Mouse (Mus musculus) kidney, postnatal 14 days (tissue): ENCODE data around the gene Prokr2.
"Not testable (repeated sequence)": the region's sequence is repeated elsewhere in the genome, so short reads cannot be mapped to it uniquely, and the experiment has no call there.

ENCODE experiments used
- DNase-seq: peaks from one replicate; pipeline ENCODE4 v3.0.0; 2022; ENCODE audit warnings: mixed read lengths

The Prokr2 gene

GRCm38 (mm10) chr2:132337202-132337601 lies 48.0 kb downstream of the Prokr2 start:
- DNase-seq: no peak

GRCm38 (mm10) chr2:132323541-132323940 lies 61.7 kb downstream of the Prokr2 start:
- DNase-seq: no peak

DNA sequence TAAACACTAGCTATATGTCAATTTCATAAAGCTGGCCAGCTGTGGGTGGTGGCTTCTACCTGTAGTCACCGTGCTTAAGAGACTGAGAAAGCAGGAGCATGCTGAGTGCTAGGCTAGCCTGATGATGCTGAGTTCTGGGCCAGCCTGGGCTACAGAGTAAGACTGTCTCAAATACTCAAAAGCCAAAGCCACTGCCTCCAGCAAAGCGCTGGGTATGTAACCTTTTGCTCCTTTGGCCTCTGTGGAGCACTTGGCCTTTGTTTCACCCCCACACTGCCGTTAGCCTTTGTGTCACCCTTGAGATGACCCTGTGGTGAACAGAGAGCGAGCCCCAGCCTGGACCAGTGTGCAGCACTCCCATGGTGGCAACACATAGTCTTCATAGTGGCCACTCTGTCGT lies 64.7 kb downstream of the Prokr2 start:
- no peak for DNase-seq

- no peak for DNase-seq
Measured at GRCm38 (mm10) chr2:132317178-132317577, 68.1 kb downstream of the Prokr2 start.

GRCm38 (mm10) chr2:132316041-132316808 lies 69.0 kb downstream of the Prokr2 start:
- peak; percentile 72 for DNase-seq

DNA sequence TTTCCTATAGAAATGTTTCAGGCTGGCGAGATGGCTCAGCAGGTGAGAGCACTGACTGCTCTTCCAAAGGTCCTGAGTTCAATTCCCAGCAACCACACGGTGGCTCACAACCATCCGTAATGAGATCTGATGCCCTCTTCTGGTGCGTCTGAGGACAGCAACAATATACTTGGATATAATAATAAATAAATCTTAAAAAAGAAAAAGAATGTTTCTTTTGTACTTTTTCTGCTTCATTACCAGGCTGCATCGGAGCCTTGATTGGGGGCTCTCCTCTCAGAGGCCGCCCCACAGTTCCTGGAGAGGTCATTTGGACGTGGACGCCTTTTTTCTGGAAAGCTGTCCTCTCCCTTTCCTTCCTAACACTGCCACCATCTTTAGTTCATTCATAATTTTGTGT lies 71.2 kb downstream of the Prokr2 start:
- not testable (repeated sequence) for DNase-seq

DNA sequence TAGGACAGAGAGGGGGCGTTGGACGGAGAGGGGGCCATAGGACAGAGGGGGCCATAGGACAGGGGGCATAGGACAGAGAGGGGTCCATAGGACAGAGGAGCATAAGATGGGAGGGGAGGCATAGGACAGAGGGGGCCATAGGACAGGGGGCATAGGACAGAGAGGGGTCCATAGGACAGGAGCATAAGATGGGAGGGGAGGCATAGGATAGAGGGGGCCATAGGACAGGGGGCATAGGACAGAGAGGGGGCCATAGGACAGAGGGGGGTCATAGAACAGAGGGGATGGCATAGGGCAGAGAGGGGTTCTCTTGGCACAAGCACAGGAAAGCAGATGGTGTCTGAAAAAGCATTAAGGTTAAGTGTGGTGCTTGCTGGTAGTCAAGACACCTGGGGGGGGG lies 71.7 kb downstream of the Prokr2 start:
- DNase-seq: no peak

DNA sequence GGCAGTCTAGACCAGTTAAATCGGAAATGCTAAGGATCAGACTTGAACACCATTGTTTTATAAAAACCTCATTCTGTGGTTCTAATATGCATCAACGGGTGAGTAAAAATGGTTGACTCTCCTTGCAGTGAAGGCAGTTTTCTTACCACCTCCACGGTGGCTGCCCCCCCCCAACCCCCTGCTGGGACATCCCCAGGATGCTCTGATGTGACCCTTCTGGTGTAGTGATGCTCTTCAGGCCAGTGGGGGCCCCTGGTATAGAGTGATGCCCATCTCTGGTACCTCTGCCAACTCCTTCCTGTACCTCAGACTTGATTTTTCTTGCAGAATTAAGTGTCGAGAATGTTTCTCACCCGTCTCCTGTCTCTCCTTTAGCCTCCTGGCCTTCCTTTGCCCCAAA lies 72.6 kb downstream of the Prokr2 start:
- no peak for DNase-seq

GRCm38 (mm10) chr2:132309398-132309930 lies 75.8 kb downstream of the Prokr2 start:
- DNase-seq: no peak

DNA sequence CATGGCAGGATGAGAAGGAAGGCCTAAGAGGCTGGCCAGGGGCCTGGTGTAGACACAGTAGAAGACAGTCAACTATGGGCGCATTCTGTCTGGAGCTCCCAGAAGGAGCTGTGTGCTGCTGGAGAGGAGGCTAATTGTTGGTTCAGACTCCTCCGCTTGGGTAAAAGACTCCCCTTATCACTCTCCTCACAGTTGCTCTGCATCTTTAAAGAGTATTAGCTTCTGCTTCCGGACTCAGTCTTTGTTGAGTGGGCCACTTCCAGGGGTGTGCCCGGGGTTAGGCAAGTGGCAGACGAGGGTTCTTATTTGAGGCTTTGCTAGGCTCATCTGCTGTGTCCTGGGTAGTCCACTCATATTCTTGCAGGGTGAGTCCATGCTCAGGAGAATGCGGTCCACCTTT lies 76.4 kb downstream of the Prokr2 start:
- no peak for DNase-seq

GRCm38 (mm10) chr2:132307213-132307843 lies 77.9 kb downstream of the Prokr2 start:
- no peak for DNase-seq

GRCm38 (mm10) chr2:132305988-132306387 lies 79.3 kb downstream of the Prokr2 start:
- DNase-seq: no peak

DNA sequence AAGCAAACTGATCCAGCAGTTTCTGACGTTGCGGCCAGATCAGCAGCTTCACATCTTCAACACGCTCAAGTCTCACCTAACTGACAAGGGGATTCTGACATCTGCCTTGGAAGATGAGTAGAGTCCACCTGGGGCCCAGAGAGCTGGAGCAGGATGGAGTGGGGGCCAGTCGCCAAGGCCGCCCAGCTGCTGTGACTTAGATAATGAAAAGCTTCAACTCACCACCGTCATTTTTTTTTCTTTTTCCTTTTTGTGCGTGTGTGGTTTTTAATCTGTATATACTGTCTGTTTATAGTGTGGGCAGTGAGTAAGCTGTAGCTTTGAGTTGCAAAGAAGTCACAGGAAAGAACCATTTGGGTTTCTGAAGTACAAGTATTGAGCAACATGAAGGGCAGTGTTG lies 80.1 kb downstream of the Prokr2 start:
- no peak for DNase-seq

GRCm38 (mm10) chr2:132301436-132301835 lies 83.8 kb downstream of the Prokr2 start:
- no peak for DNase-seq

GRCm38 (mm10) chr2:132298250-132298649 lies 87.0 kb downstream of the Prokr2 start:
- no peak for DNase-seq

GRCm38 (mm10) chr2:132293694-132294450 lies 91.4 kb downstream of the Prokr2 start:
- DNase-seq: no peak

DNA sequence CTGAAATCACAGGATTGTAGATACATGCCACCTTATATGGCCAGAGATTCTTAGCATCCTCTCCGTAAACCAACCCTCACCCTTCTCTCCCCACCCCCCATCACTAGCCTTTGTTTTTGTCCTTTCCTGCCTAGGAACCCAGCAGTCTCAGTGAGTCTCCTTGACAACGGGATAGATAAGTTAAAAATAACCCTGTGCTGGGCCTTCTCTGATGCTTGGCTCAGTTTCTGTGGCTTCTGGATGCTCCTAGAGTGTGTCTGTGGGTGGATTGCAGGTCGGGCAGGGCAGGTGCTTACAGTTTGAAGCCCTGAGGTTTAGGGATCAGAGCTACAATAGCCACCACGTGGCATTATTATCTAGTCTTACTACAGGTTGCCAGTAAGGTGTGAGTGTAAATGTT lies 93.2 kb downstream of the Prokr2 start:
- peak; percentile 33 for DNase-seq

DNA sequence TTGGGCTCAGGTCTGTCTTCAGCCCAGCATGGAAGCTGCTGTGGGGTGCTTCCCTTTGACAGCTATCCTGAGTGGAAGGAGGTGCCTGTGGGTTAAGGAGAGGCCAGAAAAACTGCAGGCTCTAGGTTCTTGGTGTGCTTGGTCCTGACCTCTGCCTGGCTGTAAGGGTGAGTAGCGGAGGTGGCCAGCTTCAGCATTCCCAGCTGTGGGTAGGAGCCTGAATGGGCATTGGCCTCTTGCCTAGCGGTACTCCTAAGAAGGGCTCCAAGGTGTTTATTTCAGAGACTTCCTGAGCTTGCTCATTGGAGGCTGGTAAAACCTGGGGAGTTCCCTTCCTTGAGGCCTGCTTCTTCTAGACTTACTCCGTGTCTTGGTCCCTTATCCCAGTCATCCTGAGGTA lies 94.0 kb downstream of the Prokr2 start:
- DNase-seq: no peak

DNA sequence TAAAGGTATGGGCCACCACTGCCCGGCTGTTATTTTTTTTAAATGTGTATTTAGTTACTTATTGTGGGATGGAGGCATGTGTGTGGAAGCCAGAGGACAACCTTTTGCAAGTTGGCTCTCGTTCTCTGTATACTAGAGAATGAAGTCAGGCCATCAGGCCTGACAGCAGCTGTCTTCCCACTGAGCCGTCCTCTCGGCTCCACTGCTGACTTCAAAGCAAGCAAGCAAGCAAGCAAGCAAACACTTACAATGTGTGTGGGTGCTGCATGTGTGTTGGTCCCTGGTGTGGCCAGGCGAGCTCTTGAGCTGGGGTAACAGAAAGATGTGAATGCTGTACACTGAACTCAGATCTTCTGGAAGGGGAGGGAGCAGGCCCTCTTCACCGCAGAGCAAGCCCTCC lies 94.4 kb downstream of the Prokr2 start:
- no peak for DNase-seq

DNA sequence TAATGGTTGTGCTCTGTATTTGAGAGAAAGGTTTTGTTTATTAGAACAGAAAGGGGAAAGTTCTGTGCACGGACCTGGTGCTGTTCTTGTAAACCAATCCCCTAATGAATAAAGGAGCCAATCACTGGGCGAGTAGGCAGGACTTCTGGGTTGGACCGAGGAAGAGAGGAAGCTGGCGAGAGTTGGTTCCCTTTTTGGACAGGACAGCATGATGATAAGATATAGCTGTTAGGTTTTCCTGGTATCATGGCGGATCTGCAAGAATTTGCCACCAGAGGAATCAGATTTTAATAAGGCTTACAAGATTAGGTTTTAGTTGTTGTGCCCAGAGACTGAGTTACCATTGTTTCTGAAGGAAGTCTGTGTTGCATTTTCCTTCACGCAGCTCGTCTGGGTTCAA lies 96.0 kb downstream of the Prokr2 start:
- not testable (repeated sequence) for DNase-seq
